9 mouse cellular contexts compared by ENCODE assay signal in genomic region chr15:79828366-79829035, GRCm38 (mm10). TPM values are rescaled to one million over a fixed set of nuclear protein-coding genes. Genes with fewer than 3 reads are reported as not detected.
DNase-seq lines count a peak whose midpoint lies in the region; ATAC-seq and TF ChIP-seq lines count a peak whose summit lies in the region.
"Had no signal": no experiment of that assay in that cellular context is flagged by ENCODE, and none has a peak within 500 bp of the region (broad histone marks: within the 10 kb centered on the region; RNA-seq: fewer than 3 reads in every experiment).

No protein-coding gene starts in this region.

- H3K9me3 ChIP-seq in intestine, embryonic 16.5 days (ENCODE audit: control insufficient read depth, low read length): no peaks in the 10 kb centered on the region
- no peaks in the 10 kb centered on the region for H3K9me3 ChIP-seq in midbrain, postnatal 0 days (ENCODE audit: low read length)

- DNase-seq in cerebellum, adult 11 months: peak; percentile 76
- no peak for DNase-seq in cerebellum, adult 11-12 months
- DNase-seq in left cerebral cortex, postnatal 4 days: peak; percentile 80
- no peak for DNase-seq in left cerebral cortex, adult 8-10 months (ENCODE audit: low spot score in 2 of 2)
- peak; percentile 38 for DNase-seq in midbrain, postnatal 0 days (ENCODE audit: low spot score)

- peaks cover 8% of the 10 kb centered on the region; the same call in 1 of the 2 replicates for H3K36me3 ChIP-seq in intestine, embryonic 16.5 days (ENCODE audit: control insufficient read depth, insufficient read depth, low read length)
- peaks cover 20% of the 10 kb centered on the region; the same call in 1 of the 2 replicates for H3K36me3 ChIP-seq in midbrain, postnatal 0 days (ENCODE audit: insufficient read depth, low read length)

- H3K4me3 ChIP-seq in cortical plate, adult 2 months (ENCODE audit: insufficient read depth, low read length): no peak overlapping the region
- no peak overlapping the region for H3K4me3 ChIP-seq in intestine, embryonic 16.5 days (ENCODE audit: low read length)
- H3K4me3 ChIP-seq in midbrain, postnatal 0 days (ENCODE audit: low read depth, low read length): no peak overlapping the region

- intact Hi-C loops in left cerebral cortex, postnatal 4 days (cut with DNase I): loop anchor here (10.0 kb wide), 1 partner anchor 86 kb away; no protein-coding TSS in a partner anchor

- no peak for ATAC-seq in intestine, embryonic 16.5 days
- 0 out of 2 replicates have a peak, but pooled peaks have one; percentile 14 for ATAC-seq in midbrain, postnatal 0 days (ENCODE audit: low FRiP score)
- ATAC-seq in megakaryocyte-erythroid progenitor cell, adult 5-6 weeks (replicated peaks; ENCODE audit: low FRiP score, low TSS enrichment, poor library complexity, severe bottlenecking): no peak

- TF ChIP-seq POLR2A in cortical plate, adult 2 months (IDR thresholded peaks at IDR 0.05; ENCODE audit: extremely low read depth, insufficient read depth, low read length): peak; percentile 13; the same call in 1 of the 2 replicates

- H3K4me1 ChIP-seq in cortical plate, adult 2 months (ENCODE audit: control insufficient read depth, insufficient read depth, low read length): peaks cover 20% of the 10 kb centered on the region
- peaks cover 20% of the 10 kb centered on the region for H3K4me1 ChIP-seq in intestine, embryonic 16.5 days (ENCODE audit: control insufficient read depth, insufficient read depth, low read length)
- H3K4me1 ChIP-seq in midbrain, postnatal 0 days (ENCODE audit: insufficient read depth, low read length): peaks cover 9% of the 10 kb centered on the region; the same call in 1 of the 2 replicates

- 0 out of 2 replicates have a peak overlapping the region, but pooled peaks have one; percentile 11 for H3K4me2 ChIP-seq in intestine, embryonic 16.5 days (ENCODE audit: low read depth, low read length)
- H3K4me2 ChIP-seq in midbrain, postnatal 0 days (ENCODE audit: low read depth, low read length, poor library complexity, severe bottlenecking): peak overlapping the region; percentile 13

- no peak overlapping the region for H3K27ac ChIP-seq in cortical plate, adult 2 months (ENCODE audit: insufficient read depth, low read length)
- H3K27ac ChIP-seq in intestine, embryonic 16.5 days (ENCODE audit: low read length): no peak overlapping the region
- no peak overlapping the region for H3K27ac ChIP-seq in midbrain, postnatal 0 days (ENCODE audit: low read depth, low read length)

- TF ChIP-seq CTCF in cortical plate, adult 2 months (IDR thresholded peaks at IDR 0.05; ENCODE audit: extremely low read depth, insufficient read depth, low read length): peak; percentile 23; the same call in 1 of the 2 replicates
- TF ChIP-seq CTCF in midbrain, postnatal 0 days (IDR thresholded peaks at IDR 0.05): peak; percentile 63

- no peaks in the 10 kb centered on the region for H3K27me3 ChIP-seq in intestine, embryonic 16.5 days (replicated peaks; ENCODE audit: control insufficient read depth, insufficient read depth, low read length)
- H3K27me3 ChIP-seq in midbrain, postnatal 0 days (ENCODE audit: insufficient read depth, low read length): no peaks in the 10 kb centered on the region

- WGBS in intestine, embryonic 16.5 days: 65% methylated on average over 46 of the region's 46 CpGs
- WGBS in midbrain, postnatal 0 days: 71% methylated on average over 46 of the region's 46 CpGs

- H3K9ac ChIP-seq in intestine, embryonic 16.5 days (ENCODE audit: low read depth, low read length): no peak overlapping the region
- no peak overlapping the region; the same call in 1 of the 2 replicates for H3K9ac ChIP-seq in midbrain, postnatal 0 days (replicated peaks; ENCODE audit: low read length, poor library complexity, severe bottlenecking)

RNA-seq across cellular contexts. Expression of gene Npcd, which starts 5.5 kb away (rescaled TPM):
- 10 to 100 TPM in 1 of 2 experiments, 1 to 10 TPM in 1; 6.6 to 14.9 TPM for total RNA-seq in left cerebral cortex, postnatal 4 days (2021)
- total RNA-seq in left cerebral cortex, adult 8-10 months (2022): 10 to 100 TPM; 14.8 to 25.9 (median 19.3) TPM
- polyA plus RNA-seq in cortical plate, adult 2 months (2012; rRNA removed): 2.4 and 3.0 TPM in 2 replicates
- polyA plus RNA-seq in intestine, embryonic 16.5 days (2015; fragmentation: Nextera tagmentation; extraction: Ambion mirVana): not detected in 2 replicates
- total RNA-seq in midbrain, postnatal 0 days (2014; rRNA removed): 8.2 and 12.1 TPM in 2 replicates
- 3.2 and 4.6 TPM in 2 replicates for polyA plus RNA-seq in midbrain, postnatal 0 days (2015; fragmentation: Nextera tagmentation; extraction: Ambion mirVana)
- not detected in 2 replicates for total RNA-seq in megakaryocyte-erythroid progenitor cell, adult 5-6 weeks (2014; fragmentation: Nextera tagmentation)
- total RNA-seq in megakaryocyte-erythroid progenitor cell, adult 5-6 weeks (2017): not detected in 2 replicates
- polyA plus RNA-seq: liver, embryonic 16.5 days had no signal

RNA-seq across cellular contexts. Expression of gene Cbx6, which starts 6.0 kb away (rescaled TPM):
- total RNA-seq in left cerebral cortex, postnatal 4 days (2021): 100 to 1,000 TPM; 105 to 125 TPM
- 100 to 1,000 TPM; 293 to 319 (median 310) TPM for total RNA-seq in left cerebral cortex, adult 8-10 months (2022)
- polyA plus RNA-seq in cortical plate, adult 2 months (2012; rRNA removed): 295 and 320 TPM in 2 replicates
- polyA plus RNA-seq in intestine, embryonic 16.5 days (2015; fragmentation: Nextera tagmentation; extraction: Ambion mirVana): 31.4 and 31.6 TPM in 2 replicates
- total RNA-seq in midbrain, postnatal 0 days (2014; rRNA removed): 109 and 118 TPM in 2 replicates
- polyA plus RNA-seq in midbrain, postnatal 0 days (2015; fragmentation: Nextera tagmentation; extraction: Ambion mirVana): 65.0 and 70.6 TPM in 2 replicates
- 25.1 and 25.6 TPM in 2 replicates for total RNA-seq in megakaryocyte-erythroid progenitor cell, adult 5-6 weeks (2014; fragmentation: Nextera tagmentation)
- total RNA-seq in megakaryocyte-erythroid progenitor cell, adult 5-6 weeks (2017): 14.4 and 36.7 TPM in 2 replicates

RNA-seq across cellular contexts. Expression of gene Nptxr, which starts 23.9 kb away (rescaled TPM):
- 100 to 1,000 TPM; 240 to 277 TPM for total RNA-seq in left cerebral cortex, postnatal 4 days (2021)
- 100 to 1,000 TPM; 506 to 553 (median 527) TPM for total RNA-seq in left cerebral cortex, adult 8-10 months (2022)
- polyA plus RNA-seq in cortical plate, adult 2 months (2012; rRNA removed): 293 and 298 TPM in 2 replicates
- 1.3 and 1.8 TPM in 2 replicates for polyA plus RNA-seq in intestine, embryonic 16.5 days (2015; fragmentation: Nextera tagmentation; extraction: Ambion mirVana)
- 254 and 288 TPM in 2 replicates for total RNA-seq in midbrain, postnatal 0 days (2014; rRNA removed)
- 84.2 and 97.8 TPM in 2 replicates for polyA plus RNA-seq in midbrain, postnatal 0 days (2015; fragmentation: Nextera tagmentation; extraction: Ambion mirVana)
- 1.2 TPM in 1 of 2 replicates, not detected in the other for total RNA-seq in megakaryocyte-erythroid progenitor cell, adult 5-6 weeks (2014; fragmentation: Nextera tagmentation)
- not detected in 2 replicates for total RNA-seq in megakaryocyte-erythroid progenitor cell, adult 5-6 weeks (2017)

RNA-seq across cellular contexts. Expression of gene Dnal4, which starts 50.9 kb away (rescaled TPM):
- total RNA-seq in left cerebral cortex, postnatal 4 days (2021): 10 to 100 TPM; 30.4 to 34.4 TPM
- total RNA-seq in left cerebral cortex, adult 8-10 months (2022): 10 to 100 TPM; 49.3 to 56.8 (median 52.9) TPM
- 71.5 and 72.4 TPM in 2 replicates for polyA plus RNA-seq in cortical plate, adult 2 months (2012; rRNA removed)
- polyA plus RNA-seq in intestine, embryonic 16.5 days (2015; fragmentation: Nextera tagmentation; extraction: Ambion mirVana): 38.8 and 43.0 TPM in 2 replicates
- 40.8 and 44.0 TPM in 2 replicates for total RNA-seq in midbrain, postnatal 0 days (2014; rRNA removed)
- polyA plus RNA-seq in midbrain, postnatal 0 days (2015; fragmentation: Nextera tagmentation; extraction: Ambion mirVana): 55.9 and 59.7 TPM in 2 replicates
- 13.2 and 13.5 TPM in 2 replicates for total RNA-seq in megakaryocyte-erythroid progenitor cell, adult 5-6 weeks (2014; fragmentation: Nextera tagmentation)
- 7.6 and 10.0 TPM in 2 replicates for total RNA-seq in megakaryocyte-erythroid progenitor cell, adult 5-6 weeks (2017)

Comparison
In these comparisons a context has a peak if more than half of its experiments do, and no peak if none do; other contexts are left out.
1. DNase-seq: peak in cerebellum, adult 11 months (single experiment), left cerebral cortex, postnatal 4 days (single experiment) and midbrain, postnatal 0 days (single experiment); none in cerebellum, adult 11-12 months (single experiment) and left cerebral cortex, adult 8-10 months (0 of 2).
2. RNA of gene Nptxr, which starts 23.9 kb away (total RNA-seq): 506 to 553 TPM in left cerebral cortex, adult 8-10 months, 254 to 288 TPM in midbrain, postnatal 0 days and 240 to 277 TPM in left cerebral cortex, postnatal 4 days; 1.2 TPM in megakaryocyte-erythroid progenitor cell, adult 5-6 weeks; every median in the first group is over 100 times any median in the second.